Mouse (Mus musculus): ENCODE measurements around the gene Hoxa7.

The Hoxa7 gene

DNA sequence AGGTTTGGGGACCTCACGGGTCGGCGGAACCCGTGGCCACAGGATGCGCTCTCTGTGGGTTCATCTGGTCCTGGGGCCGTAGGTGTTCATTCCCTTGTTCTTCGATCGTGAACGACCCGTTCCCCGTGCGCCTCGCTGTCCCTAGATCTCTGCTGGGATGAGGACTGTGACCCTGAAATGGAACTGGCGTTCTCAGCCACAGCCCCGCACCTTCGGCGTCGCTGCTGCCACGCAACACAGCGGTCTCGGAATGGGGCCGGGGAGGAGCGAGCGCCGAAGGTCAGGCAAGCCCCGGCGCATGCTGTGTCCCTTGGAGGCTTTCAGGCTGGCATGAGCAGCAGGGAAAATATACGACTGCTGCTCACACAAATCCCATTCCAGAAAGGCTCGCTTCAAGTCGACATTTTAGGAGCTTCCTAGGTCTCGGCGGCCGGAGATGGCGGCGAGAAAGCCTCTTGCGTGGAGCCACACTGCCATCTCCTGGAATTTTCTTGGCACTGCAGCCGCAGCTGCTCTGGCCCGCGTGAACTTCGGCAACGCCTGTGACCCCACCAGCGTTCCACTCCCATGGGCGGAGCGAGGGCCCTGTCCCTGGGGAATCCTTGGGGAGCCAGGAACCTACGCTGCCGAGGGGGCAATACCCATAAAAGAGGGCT, at the start of gene Hoxa7:
Gene Hoxa7, minus strand, starts transcription at position 518 of the 656 bp plus-strand sequence.
- in situ Hi-C loops (cut with MseI, MboI) = loop anchor here in 1 of 2 experiments (25.0 kb wide), 1 partner anchor 609 kb away; no protein-coding TSS in a partner anchor

DNA sequence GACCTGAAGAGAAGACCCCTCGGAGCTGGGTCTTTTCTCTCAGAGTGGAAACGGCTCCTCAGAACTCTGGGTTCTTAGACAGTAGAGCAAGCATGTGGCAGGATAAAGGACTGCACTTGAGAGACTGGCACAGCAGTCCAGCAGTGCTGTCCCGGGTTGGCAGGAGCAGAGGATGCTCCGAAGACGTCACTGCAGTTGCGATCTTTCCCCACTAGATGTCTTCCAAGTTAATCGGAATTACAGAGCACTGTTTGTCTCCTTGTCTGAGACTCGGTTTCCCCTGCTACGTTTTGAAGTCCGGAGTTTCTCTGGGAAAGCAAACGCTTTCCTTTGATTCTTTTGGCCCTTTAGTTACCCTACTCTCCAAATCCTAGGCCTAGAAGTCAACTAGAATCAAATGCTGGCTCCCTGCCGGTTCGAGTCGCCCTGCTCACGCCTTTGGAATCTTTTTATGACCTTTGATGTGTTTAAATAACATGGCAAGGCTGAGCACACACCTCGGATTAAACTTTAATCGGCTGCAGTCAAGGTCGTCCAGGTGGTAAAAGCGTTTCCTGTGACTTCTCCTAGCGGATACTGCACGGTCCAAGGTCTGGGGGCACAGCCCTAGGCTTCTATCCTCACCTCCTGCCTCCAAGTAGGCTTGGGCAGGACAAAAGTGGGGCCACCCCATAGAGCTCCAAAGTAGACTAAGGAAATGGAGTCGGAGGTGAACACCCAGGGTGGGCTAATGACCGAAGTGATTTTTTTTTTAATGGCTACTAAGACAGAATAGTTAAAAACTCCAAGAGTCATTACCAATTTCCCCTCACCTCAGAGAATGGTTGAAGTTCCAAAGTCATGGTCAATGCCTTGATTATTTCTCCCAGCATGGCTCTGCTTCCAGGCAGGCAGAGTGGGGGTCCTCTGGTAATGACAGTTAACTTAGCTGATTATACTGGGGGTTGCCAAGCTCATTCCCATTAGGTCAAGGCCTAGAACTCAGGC, 49.1 kb upstream of the Hoxa7 start:
- in situ Hi-C loops (cut with MseI, MboI) = loop anchor here (25.0 kb wide), 3 partner anchors 317 to 567 kb away; no protein-coding TSS in a partner anchor

DNA sequence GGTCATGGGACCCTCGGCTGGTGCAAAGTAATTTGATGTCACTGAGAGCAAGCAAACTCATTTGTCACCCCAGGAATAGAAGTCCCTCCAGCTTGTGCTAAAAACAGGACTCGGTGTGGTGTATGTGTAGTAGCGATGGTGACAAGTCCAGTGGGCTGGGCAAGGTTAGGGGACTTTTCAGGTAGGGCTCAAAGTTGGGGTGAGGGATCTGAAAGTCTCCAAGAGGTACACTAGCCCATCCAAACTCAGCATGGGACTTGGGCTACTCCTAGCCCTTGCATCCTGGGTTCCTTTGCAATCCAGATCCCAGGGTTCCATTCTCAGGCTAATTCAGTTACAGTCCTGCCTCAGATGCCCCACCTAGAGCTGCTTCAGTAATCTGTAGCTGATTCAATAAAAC, 47.1 kb upstream of the Hoxa7 start:
- in situ Hi-C loops (cut with MseI, MboI) = loop anchor here (5.0 to 25.0 kb wide), 4 partner anchors 309 to 569 kb away; no protein-coding TSS in a partner anchor

DNA sequence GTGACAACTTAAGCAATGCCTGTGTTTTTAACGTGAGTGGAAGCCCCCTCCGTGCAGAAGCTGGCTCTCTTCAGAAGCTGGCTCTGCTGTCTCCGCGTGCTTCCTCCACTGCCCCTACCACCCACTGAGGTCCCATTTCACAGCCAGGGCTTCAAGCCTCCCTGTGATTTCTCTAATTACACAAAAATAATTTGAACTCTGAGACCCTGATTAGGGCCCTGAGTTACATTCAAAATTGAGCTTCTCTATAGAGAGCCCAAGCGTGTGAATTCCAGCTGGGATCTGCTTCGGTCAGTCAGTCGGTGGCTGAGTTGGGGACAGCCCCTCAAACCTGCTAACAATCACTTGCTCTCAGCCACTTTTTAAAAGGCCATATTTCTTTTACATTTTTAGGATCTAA, 46.7 kb upstream of the Hoxa7 start:
- in situ Hi-C loops (cut with MseI, MboI) = loop anchor here (5.0 to 25.0 kb wide), 4 partner anchors 309 to 569 kb away; no protein-coding TSS in a partner anchor

DNA sequence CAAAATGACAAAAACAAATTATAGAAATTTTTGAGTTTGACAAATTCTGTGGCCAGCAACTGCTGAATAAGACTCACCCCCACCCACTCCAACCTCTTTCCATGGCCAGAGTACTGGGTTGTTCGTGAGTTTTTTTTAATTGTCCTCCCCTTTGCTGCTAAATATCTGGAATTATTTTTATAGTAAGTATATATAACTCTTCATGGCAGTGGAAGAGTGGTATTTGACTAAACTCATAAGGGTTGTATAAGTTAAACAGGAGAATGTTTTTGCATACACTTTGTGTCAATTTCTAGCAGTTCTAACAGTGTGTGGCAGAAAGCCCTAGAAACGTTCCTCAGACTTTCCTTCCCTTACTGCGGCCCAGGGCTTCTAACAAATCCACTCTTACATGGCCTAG, 46.0 kb upstream of the Hoxa7 start:
- in situ Hi-C loops (cut with MseI, MboI) = loop anchor here (5.0 to 25.0 kb wide), 4 partner anchors 310 to 570 kb away; no protein-coding TSS in a partner anchor

DNA sequence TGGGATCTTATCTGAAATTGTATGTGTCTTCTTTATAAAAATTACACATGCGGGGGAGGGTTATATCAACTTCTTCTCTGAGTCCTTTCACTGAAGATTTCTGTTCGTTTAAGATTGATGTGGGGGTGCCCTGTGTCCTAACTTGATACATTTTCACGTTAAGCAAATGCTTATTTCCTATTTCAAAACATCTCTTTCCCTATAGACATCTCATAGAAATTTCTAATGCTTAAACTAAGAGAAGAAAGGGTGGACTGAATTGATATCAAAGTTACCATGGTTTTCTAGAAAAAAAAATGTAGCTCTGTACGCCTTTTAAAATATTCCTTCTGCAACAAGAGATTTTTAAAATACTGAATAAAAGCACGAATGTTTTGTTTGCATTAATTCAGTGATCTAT, 45.6 kb upstream of the Hoxa7 start:
- in situ Hi-C loops (cut with MseI, MboI) = loop anchor here (5.0 to 25.0 kb wide), 4 partner anchors 310 to 570 kb away; no protein-coding TSS in a partner anchor

DNA sequence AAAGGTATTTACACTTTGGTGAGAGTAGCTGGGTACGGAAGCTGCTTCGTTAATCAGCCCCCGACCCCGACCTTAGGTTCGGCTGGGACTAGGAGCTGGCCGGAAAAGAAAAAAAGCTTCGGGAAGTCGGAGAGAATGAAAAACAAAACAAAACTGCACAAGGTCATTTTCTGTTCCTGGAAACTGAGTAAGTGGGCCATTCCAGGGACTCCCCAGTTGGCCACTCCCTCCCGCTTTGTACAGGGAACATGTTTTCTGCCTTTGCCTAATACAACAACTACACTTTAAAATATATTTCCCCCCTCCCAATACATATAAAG, 45.0 kb upstream of the Hoxa7 start:
- in situ Hi-C loops (cut with MseI, MboI) = loop anchor here (5.0 to 25.0 kb wide), 4 partner anchors 311 to 571 kb away; no protein-coding TSS in a partner anchor

DNA sequence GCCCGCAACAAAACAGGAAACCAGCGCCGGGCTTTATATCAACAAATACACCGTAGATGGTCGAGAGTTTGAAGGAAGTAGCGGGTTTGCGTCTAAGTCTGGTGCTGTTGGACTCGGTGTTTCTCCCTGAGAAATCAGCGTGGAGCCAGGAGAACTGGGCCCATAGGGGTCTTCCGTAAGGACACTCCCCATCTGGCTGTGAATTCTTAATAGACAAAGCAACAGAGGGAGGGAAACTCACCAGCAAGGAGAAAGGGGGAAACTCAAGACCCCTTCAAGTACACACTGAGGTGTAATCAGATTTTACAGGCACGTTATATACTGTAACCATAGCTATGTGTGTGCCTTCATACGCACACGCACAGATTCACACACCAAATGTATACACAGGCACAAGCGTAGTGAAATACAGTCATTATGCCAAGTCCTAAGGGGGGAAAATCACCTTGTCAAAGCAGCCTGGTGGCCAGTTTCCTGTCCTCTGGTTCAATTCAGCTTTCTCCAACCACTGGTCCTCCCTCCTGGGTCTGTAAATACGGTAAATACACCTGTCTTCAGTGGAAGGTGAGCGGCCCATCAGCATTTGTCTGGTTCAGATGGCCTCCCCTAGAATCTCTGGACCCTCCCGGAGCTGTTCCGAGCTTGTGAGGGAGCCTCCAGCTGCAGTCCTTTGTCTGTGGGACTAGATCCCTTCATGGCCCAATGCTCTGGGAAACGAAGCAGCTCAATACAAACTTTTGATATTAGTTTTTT, 44.4 kb upstream of the Hoxa7 start:
- in situ Hi-C loops (cut with MseI, MboI) = loop anchor here (5.0 to 25.0 kb wide), 4 partner anchors 311 to 571 kb away; no protein-coding TSS in a partner anchor

DNA sequence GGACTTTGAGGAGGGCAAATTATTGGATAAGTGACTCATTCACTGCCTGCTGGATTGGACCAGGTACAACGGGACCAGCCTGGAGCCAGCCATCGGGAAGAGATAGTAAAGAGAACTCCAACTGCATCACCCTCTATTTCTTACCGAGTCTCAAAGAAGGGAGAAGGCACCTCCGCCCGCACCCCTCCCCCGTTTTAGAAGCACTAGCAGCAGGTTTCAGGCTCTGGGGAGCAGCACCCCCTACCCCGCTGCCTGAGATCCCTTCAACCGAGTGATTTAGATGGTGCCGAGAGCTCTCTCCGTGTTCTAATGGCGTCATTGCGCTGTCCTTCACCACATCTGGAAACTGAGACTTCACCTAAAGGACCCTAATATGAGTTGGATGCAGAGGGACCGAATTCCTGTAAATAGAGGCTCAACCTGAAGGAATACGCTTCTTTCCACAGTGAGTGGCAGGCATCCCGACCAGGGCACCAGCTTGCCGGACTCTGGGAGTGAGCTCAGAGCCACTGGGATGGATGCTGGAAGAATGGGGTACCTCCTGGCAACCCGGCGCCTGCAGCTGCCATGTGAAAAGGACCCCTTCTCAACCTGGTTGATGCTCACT, 43.8 kb upstream of the Hoxa7 start:
- in situ Hi-C loops (cut with MseI, MboI) = loop anchor here (5.0 to 25.0 kb wide), 4 partner anchors 312 to 572 kb away; no protein-coding TSS in a partner anchor

DNA sequence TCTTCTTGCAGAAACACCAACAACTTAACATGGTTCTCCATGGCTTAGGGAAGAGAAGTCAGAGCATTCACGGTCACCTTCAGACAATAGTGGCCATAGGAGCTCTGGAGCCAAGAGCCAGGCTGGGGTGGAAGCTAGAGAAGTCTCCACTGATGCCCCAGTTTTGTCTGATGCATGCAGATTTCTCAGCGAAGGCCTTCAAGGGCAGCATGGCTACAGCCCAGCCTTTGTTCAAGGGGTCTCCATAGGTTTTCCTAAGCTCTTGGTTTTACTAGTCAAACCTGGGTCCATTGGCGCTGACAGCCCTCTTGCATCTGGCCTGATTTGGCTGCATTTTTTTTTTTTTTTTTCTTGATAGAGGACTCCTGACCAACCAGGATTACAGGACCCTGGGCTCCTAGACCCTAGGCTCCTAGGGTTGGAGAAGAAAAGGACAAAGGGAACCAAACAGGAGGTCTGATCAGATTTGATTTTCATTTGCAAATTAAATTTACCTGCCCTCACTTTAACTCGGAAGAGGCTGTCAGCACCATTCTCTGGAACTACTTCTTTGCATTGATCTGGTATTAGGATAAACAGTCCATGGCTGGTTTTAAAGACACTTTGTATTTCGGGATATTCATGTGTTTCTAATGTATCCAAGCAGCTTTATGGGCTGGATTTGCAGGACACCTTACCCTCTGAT, 42.6 kb upstream of the Hoxa7 start:
- in situ Hi-C loops (cut with MseI, MboI) = loop anchor here (25.0 kb wide), 3 partner anchors 323 to 573 kb away; no protein-coding TSS in a partner anchor

DNA sequence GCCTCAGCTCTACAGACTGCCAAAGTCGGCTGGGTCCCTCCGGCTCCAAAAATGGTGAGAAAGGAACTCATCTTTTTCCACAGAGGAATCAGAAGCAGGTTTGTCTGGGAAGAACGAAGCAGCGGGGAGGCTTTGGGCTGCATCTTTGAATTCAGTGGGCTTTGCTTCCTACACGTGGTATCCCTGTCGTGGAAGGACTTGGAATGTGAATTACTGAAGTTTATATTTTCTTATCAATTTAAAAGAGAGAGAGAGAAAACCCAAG, 41.6 kb upstream of the Hoxa7 start:
- in situ Hi-C loops (cut with MseI, MboI) = loop anchor here (25.0 kb wide), 3 partner anchors 324 to 574 kb away; no protein-coding TSS in a partner anchor

DNA sequence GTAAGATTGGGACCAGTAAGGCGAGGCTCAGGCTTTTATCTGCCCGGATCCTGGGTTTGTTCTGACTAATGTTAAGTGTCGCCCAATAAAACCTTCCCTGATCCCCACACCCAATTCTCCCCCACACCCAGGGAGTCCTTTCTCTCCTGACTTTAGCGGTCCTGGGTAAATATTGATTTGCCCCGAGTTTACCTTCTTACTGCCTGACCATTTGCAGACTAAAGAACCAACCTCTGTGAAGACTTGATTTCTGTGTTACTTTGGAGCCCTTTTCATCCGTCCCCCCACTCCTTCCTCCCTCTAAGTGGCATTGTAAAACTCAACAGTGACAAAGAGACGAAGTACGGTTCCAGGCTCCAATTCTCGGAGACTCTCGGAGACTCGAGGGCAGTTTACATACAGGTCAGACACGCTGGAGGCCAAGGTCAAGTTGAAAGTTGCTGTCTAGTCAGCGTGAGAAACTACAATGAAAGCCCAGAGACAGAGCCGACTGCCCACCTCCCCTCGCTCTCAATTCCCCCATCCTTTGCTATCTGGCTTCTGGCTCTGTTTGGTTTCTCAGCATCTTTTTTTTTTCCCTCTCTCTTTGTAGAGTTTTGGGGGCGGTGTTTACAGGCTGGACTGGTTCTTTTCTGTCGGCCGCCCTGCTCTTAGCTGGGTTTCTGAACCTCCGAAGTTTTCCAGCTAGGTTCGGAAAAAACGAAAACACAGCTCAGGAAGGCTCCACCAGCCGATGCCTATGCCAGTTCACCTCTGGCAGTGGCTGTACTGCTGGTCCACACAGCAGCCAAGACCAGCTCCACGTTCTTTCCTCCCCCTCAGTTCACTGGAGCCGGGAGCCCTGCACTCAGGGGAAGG, 41.0 kb upstream of the Hoxa7 start:
- in situ Hi-C loops (cut with MseI, MboI) = loop anchor here (25.0 kb wide), 3 partner anchors 325 to 575 kb away; no protein-coding TSS in a partner anchor

DNA sequence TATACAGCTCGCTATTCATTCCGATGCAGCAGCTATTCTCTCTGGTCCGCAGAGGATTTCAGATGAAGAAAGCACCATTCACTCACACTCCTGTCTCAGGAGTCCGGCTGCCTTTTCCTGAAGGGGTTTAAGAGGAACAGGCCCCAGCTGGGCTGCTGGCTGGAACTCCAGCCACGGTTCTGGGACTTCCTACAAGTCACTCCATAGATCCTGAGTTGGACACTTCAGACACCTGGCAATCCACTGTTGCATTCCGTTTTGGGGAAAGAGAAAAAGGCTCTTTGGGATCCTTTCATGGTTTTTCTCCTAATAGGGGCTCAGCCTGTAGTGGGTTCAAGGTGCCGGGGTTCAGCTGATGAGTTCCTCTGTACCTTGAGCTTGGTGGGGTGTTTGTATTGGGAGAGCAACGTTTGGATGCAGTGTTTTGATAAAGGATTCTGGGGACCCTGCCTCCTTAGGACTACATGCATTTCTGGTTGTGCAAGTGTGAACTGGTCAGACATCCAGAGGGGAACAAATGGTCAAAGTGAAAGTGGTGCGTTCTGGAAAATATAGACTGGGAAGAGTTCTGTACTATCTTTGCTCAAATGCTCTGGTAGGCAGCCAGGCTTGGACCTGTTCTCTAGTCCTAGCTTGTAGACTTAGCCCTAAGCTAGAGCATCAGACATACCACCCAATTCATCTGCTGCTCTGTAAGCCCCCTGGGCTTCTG, 40.3 kb upstream of the Hoxa7 start:
- in situ Hi-C loops (cut with MseI, MboI) = loop anchor here (25.0 kb wide), 3 partner anchors 325 to 575 kb away; no protein-coding TSS in a partner anchor

DNA sequence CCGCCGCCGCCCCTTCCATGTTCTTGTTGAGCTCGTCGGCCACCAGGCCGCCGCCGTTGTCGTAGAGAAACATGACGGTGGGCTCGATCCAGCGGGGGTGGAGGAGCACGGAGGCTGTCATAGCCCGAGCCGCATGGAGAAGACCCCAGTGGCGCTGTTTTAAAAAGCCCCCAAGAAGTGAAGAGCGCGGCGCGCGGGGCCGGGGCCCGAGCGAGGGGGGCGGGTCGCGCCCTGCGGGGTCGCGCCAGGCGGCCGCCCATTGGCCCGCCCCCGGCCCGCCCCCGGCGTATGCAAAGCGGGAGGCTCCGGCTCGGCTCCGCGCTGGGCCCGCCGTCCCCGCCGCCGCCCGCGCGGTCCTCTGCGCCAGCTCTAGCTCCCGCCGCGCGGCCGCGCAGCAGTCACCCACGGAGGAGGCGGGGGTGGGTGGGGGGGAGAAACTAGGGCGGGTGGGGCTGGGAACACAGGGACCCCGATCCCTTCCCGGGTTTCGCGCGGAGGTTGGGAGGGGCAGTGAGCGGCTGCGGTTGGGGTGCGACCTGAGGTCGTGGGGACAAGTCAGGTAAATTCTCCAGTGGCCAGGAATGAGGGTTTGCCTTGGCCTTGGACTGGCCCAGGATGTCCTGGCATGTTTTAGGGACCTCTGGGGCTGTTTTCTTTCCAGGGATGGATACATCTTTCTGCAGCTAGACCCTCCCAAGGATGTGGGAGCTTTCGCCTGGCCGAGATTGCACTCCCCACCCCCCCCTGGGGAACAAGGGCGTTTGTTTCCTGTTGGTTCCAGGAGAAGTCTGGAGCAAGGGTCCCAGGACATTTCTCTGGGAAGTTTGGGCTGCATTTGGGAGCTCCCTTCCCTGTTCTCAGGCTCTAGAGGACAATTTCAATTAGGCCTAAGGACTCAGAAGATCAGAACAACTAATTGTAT, 39.3 kb upstream of the Hoxa7 start, which contains the start of gene Hoxa13:
Gene Hoxa13, minus strand, starts transcription at position 227 of the 922 bp plus-strand sequence.
- in situ Hi-C loops (cut with MseI, MboI) = loop anchor here (25.0 kb wide), 3 partner anchors 326 to 576 kb away; no protein-coding TSS in a partner anchor

DNA sequence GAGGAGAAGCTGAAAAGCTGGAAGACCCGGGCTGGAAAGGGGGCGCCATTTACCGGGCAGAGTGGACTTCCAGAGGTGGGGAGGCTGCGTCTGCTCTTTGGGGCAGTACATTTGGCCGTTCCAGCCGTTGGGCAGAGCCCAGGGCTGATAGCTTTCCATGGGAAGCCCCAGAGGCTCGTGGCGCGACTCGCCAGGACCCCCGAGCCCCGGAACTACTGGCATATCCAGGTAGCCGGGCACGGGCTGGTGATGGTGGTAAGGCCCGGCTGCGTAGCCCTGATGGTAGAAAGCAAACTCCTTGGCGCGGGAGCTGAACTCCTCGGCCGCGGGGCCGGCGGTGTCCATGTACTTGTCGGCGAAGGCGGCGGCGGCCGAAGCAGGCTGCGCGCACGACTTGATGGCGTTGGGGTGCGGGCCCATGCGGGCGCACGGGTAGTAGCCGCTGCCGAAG, 38.2 kb upstream of the Hoxa7 start:
- in situ Hi-C loops (cut with MseI, MboI) = loop anchor here (25.0 kb wide), 3 partner anchors 327 to 577 kb away; no protein-coding TSS in a partner anchor

DNA sequence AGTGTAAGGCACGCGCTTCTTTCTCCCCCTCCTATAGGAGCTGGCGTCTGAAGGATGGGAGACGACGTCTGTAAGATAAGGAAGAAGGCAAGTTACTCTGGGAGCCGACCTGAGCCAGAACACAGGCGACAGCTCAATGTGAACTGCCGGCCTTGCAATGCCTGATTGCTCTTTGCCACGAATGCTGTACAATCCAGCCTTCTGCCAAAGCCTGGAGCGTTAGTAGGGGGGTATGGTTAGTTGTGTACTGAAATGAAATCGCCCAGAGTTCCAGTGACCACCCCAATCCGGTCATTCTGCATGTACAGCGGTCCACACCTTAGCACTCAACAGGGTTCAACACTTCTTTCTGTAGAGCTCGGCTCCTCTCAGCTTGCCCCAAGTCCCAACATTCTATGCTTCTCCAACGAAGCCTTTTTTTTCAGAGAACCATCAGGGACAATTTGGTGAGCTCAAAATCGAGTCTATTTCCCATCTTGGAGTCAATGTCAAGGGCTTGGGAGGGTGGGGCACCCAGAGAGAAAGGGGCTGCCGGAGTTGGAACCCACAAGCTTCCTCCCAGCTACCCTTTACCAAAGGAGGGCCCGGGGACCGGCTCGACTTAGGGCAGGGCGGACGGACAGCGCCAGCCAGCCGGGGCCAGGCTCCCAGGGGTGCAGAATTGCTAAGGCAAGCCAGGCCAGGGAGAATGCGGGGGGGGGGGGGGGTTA, 37.6 kb upstream of the Hoxa7 start:
- in situ Hi-C loops (cut with MseI, MboI) = loop anchor here (25.0 kb wide), 3 partner anchors 328 to 578 kb away; no protein-coding TSS in a partner anchor
